Mouse (Mus musculus) CD4-positive, CD25-positive, alpha-beta regulatory T cell, adult 4 months (primary cell): ENCODE results near the gene Arhgef3. TPM values are rescaled to one million over a fixed set of nuclear protein-coding genes. Genes with fewer than 3 reads are reported as not detected.
"Not testable (repeated sequence)": the region's sequence is repeated elsewhere in the genome, so short reads cannot be mapped to it uniquely, and the experiment has no call there.

Experiments
- ATAC-seq: one replicate; pipeline ENCODE4 v1.8.0; 2017
- polyA plus RNA-seq, 2 experiments: library from polyadenylated mRNA; unstranded; fragments of 100-300 nt; shearing (Covaris generic); gene quantifications; one replicate each; pipeline ENCODE4 v1.2.1; 2017

Arhgef3 gene
- polyA plus RNA-seq, 2 experiments from 2014 or later, result 149 to 256 TPM

DNA sequence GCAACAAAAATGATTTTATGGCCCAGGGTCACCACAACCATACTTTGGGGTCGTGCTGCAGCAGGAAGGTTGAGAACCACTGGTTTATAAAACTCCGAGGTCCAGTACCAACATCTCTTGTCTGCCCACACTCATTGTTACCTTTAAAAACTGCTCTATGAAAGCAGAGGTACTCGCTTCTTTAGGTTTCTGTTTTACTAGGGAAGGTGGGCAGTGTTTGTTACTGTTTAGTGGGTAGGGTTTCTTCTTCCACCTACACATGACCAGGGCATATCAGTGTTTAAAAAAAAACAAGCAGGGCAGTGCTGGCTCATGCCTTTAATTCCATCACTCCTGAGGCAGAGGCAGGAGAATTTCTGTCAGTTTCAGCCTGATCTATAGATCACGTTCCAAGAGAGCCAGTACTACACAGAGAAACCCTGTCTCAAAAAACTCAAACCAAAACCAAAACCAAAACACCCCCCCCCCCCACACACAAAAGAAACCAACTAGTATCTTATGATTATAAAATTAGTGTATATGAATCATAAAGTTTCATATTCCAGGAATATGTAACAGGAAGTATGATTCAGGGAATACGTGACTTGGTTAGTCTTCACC lies 83.9 kb downstream of the Arhgef3 start:
- peak; percentile 85 for ATAC-seq

DNA sequence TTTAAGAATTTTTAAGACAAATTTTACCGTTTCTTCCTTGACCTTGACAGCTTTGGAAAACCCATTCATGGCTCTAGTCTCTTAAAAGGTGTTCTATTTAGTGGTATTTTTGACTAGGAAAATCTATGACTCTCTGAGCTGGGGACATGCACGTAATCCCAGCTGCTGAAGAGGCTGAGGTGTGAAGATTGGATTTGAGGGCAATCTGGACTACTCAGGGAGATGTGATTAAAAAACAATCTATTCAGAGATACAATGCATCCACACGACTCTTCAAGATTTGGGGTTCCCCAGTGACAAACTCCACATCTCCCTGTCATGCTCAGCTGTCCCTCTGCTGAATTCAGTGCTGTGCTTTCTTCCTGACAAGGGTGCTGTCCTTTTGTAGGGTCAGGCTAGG lies 84.4 kb downstream of the Arhgef3 start:
- peak; percentile 38 for ATAC-seq

DNA sequence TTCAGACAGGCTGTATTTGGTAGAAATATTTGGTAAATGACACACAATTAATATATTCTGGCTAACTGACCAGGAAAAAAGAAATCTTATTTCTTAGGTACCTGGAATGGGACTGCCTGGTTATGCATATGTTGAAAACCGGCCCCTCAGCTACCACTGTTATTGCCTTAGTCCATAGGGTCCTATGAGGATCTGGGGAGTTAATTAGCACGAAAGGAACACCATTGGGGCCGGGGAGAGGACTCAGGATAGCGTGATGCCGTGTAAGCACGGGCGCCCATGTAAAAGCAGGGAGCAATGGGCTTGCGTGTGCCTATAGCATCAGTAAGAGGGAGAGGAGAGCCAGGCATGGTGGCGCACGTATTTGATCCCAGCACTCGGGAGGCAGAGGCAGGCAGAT lies 85.2 kb downstream of the Arhgef3 start:
- ATAC-seq, result no peak

DNA sequence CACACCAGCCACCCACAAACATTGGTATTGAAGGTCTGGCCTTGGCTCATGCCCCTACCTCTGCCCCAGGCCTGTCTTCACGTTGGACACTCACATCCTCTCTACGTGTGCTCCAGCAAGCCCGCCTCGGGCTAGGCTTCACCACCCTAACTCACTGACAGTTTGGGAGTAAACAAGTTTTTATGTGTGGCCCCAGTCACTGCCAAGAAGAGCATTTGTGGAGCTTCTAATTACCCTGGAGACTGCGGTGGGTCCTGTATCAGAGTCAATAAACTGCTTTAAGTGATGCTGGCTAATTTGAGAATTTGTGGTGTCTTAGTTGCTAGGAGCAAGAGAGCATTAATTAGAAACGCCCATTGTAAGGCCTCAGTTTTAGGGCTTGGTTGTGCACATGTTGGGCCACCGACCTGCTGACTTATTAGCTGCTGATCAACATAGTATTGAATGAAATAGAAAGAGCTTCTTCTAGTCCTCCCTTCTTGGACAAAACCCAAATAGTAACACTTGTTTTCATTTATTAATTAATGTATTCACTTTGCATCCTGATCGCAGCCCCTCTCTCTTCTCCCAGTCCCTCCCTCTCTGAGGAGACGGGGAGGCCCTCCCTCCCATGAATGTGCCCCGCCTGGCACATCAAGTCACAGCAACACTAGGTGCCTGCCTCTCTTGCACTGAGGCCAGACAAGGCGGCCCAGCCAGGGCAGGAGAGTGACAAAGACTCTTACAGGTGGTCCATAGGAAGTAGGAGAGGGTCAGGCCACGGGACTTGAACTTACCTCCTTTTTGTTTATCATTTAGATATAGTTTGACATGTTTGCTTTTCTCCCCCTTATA lies 86.3 kb downstream of the Arhgef3 start:
- no peak for ATAC-seq

DNA sequence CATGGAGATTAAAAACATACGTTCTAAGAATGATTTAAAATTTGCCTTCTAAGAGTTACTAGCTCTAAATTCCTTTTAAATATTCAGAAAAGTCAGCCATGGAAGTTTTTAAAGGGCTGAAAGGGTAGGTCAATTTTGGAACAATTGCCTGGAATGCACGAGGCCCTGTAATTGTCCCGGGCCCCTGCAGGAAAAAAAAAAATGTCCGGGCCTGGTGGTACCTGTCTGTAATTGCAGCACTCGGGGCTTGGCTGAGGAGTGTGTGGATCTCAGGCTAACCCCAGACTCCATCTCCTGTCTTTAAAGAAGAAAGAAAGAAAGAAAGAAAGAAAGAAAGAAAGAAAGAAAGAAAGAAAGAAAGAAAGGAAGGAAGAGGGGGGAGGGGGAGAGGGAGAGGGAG lies 87.1 kb downstream of the Arhgef3 start:
- ATAC-seq, result no peak

DNA sequence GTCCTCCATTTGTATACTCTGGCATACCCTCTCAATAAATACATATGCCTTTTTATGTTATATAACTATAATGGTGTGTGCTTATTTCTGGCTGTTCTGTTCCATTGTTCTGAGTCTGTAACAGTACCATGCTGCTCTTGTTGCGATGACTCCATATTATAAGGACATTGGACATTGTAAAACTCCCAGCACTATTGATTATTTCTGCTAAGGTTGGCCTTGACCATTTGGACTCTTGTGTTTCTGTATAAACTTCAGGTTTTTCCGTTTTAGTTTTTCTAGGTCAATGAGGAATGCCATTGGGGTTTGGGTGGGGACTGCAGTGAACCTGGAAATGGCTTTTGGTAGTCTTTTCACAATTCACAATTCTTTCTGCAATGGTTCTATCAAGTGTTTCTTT lies 90.0 kb downstream of the Arhgef3 start:
- ATAC-seq, result no peak

DNA sequence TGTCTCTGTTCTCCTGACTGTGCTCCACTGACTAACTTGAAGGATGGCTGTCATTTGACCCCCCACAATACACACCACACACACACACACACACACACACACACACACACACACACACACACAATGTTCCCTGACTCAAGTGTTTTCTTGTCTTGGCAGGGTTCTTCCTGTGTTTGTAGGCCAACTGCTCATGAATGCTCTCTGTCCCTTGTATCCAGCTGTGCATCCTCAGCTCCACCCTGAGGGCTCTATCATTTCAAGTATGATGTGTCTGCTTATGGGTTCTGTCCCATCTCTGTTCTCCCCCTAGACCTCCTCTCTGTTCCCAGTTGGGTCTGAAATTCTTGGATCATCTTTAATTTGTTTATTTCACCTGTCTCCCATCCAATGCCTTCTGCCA lies 91.7 kb downstream of the Arhgef3 start:
- no peak for ATAC-seq

DNA sequence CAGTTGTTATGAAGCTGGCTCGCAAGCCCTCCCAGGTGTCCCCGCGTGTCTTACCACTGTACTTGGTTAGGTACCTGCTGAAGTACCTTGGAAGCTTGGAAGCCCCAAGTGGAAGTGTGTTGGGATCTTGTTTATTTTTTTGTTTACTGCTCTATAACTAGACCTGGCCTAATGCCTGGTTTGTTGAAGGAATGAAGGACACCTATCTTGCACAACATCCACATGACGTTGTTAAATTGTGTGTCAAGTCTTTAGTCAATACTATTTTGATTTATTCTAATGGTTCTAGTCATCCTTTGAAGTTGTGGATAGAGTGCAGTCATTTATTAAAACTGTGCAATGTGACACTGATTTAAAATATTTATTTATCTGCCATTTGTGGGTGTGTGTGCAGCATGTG lies 94.8 kb downstream of the Arhgef3 start:
- no peak for ATAC-seq

DNA sequence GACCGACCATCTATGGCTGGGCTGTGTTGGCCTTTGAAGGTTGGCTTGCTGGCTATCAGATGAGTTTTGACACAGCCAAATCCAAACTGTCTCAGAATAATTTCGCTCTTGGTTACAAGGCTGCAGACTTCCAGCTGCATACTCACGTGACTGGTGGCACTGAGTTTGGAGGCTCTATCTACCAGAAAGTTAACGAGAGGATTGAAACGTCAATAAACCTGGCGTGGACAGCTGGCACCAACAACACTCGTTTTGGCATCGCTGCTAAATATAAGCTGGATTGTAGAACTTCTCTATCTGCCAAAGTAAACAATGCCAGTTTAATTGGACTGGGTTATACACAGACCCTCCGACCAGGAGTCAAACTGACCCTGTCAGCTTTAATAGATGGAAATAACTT lies 96.1 kb downstream of the Arhgef3 start:
- ATAC-seq, result not testable (repeated sequence)

DNA sequence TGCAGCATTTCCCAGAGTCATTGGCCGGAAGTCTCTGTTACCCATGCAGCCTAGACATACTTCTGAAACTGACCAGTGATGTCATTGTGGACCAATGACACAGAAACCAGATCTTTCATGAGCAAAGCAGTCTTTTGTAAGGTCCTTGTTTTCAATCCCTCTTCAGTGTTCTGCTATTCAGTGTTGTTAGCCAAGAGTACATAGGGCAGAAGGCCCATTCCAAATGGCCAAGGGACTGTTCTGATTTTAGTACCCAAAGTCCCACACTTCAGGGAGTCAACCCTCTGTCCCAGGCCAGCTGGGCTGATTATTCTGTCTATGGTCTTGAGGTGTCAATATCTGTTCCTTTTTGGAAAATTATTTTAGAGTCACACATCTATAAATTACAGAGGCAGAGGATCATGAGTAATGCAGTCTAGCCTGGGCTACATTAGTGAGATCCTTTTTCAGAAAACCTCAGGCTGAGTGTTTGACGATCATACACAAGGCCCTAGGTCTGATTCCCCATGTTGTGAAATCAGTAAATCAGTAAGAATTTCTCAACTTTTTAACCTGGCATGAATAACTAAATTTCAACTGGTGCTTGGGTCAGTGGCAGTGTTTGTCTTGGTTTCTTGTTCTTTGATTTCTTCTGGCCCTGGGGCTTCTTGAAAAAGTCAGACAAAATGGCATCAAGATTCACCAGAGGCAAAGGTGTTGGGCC lies 97.2 kb downstream of the Arhgef3 start:
- ATAC-seq, result no peak

DNA sequence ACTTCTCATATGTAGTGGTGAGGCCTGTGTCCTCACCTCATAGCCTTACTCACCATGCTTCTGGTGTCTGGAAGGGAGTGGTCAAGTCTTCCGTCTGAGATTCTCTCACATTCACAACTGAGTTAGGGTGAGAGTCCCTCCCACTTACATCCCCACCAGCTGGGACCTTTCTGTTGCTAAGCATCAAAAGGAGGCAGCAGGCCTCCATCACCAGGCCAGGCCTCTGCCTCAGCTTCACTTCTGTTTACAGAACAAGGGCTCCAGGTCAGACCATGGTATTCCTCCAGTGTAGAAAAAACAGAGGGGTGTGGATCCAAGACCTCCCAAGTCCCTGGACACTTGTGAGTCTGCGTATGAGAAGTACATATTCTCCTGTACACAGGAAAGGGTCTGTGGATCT lies 99.5 kb downstream of the Arhgef3 start:
- ATAC-seq, result no peak

DNA sequence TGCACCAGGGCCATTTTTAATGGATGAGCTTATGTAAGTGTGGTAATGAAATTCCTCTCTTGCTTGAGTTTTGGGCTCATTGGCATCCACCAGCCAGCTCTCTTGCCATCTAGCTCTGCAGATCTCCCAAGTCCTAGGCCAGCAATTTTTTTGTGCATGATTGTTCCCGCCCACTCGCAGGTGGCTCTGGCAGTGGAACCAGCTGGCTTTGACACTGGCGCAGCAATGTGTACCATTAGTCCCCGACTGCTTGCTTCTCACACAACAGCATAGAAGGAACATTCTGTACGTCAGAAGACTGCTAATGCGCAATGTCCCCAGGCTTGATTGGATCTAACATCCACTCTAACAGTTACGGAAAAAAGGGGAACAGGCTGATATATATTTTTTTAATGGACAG lies 105.0 kb downstream of the Arhgef3 start:
- no peak for ATAC-seq

DNA sequence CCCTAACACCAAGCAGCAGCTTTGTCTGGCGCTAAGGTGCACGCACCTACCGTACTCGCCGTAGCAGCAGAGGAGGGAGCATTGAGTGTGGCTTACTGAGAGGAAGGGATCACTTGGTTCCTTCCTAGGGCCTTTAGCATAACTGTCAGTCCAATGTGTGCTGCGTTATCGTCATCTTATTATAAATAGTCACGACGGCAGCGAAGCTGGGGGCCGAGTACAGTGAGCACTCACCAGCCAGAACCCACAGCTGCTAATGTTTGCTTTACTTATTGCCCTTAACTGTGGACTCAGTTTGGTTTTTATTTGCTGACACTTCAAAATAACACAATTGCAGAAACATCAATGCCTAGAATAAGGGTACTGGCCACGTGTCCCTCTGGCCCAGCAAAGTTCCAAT lies 105.6 kb downstream of the Arhgef3 start:
- no peak for ATAC-seq

DNA sequence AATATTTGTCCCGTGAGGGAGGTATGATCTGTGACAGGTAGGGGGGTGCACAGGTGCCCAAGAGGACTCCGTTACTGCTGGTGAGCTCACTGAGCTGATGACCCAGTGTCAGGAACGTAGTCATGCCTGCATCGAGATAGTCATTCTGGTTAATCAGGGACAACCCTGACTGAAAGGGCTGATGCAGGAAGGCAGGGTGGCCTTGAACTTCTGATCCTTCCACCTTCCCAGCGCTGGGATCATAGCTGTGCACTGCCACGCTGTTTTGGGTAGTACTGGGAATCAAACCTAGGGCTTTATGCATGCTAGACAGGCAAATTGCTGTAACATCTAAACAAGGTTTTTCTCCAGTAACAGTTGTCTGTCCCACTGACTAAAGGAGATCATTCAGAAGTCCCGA lies 109.9 kb downstream of the Arhgef3 start:
- ATAC-seq, result no peak

DNA sequence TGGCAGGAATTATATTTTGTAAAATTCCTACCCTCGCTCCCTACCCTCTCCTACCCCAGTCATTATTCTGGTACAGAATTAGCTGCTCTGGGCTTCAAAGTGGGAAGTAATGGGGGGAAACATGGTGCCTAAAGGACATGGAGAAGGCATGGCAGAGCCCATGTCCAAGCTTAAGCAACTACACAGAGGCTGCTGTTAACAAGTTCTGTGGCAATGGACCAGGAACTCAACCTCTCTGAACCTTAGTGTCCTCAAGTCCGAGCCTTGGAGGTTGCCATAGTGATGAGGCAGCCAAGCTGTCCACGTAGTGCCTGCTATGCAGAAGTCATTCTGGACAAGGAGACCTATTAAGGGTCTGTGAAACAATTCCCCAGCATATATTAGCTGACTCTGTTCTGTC lies 111.6 kb downstream of the Arhgef3 start:
- ATAC-seq, result no peak

DNA sequence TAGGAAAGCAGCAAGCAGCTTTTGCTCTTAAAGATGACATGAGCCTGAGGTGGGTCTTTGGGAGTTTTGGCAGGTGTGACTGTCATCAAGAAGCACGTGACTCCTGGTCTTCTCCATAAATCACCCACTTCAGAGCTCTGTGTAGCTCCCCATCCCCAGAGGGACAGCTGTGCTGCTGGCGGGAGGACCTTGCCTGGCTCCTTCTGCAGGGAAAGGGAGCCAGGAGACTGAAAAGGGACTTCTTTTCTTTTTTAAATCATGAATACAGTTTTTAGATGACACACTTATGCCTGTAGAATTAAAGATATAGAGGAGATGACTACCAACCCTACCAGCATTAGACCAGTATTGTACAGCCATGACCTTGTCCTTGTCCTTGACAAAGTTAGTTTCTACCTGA lies 113.6 kb downstream of the Arhgef3 start:
- ATAC-seq, result no peak

DNA sequence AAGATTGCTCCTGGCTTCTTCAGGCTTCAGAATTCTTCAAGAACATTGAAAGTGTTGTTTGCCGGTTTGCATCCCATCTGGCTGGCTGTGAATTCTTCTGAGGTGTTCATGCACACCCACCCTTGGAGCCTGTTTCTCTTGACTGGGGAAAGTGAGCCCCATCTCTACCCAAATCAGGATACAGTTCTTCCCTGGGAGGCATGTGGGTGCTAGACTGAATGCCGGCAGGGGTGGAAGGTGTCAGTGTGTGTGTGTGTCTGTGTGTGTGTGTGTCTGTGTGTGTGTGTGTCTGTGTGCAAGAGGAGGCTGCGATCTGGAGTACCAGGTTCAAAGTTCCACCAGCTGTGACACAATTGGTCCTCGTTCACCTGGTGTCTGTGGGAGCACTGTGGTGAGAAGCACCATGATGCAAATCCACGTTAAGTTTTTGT lies 114.3 kb downstream of the Arhgef3 start:
- ATAC-seq, result no peak

DNA sequence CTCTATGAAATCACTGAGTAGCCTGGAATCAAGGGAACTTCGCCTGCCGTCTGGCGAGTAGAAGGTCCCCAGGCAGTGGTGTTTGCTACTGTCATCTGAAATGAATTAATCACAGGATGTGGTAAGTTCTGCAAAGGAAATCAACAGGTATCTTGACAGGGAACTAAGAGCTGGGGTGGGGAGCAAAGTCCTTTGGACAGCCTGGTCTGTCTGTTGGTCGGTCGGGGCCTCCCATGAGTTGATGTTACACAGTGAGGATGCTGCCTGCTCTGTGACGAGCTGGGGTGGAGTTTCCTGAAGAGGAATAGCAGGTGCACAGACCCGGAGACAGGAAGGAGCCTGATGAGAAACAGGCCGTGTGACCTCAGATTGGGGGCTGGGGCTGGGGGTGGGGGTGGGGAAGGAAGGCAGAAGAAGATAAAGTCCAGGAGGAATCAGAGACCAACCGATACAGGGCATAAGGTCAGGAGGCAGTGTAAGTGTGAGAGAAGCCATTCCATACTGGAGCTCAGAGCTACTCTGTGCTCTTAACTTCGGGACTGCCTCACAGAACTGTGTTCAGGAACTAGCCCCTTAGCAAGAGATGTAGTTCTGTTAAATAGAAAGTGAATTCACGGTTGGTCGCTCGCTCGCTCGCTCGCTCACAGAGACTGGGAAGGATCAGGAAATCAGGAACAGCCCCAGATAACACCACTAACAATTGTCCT lies 114.9 kb downstream of the Arhgef3 start:
- peak; percentile 78 for ATAC-seq

DNA sequence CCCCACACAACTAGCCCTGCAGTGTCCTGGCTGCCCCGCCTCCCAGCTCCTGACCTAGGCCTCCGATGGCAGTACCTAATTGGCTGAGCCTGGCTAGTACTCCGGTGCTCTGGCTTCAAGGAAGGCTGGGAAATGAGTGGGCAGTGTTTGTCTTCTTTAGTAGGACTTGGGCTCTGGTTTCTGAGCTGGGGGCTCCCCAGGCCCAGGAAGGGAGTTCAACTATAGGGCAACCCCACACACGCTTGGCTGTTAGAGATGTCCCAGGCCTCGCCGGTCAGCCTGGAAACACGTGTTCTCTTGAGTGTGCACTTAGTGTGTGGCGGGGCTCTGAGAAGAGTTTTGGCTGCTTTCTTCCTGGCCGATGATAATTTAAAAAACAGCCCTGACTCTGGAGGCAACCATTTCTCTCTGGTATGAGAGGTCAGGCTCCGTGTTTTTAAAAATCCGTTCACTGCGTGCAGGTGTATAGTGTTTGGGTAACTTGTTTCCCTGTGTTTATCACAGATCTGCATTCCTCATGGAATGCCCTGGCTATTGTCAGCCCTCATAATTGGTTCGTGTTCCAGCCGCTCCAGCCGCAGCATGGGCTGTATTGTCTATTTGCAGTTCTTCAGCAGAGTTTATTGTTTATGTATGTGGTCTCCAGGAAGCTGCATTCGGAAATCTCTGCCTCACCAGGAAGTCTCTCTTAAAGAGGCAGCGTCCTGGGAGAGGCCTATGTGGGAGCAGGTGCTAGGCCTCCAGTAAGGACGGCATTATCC lies 115.7 kb downstream of the Arhgef3 start:
- peak; percentile 8 for ATAC-seq

DNA sequence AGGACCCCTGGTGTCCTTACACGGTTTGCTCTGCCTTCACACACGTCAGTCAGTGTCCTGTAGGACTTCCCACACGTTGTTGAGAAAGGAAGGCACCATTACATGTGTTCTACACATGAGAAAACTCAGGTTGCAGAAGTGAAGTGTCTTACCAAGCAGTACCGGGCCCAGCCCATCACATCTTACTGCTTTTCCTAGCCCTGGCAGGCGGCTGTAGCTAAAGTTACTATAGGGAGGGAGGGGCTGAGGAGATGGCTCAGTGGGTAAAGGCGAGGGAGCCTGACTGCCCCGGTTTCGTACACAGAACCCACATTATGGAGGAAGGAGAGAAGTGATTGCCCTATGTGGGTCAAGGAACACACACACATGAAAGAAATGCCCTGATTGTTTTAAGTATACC lies 116.8 kb downstream of the Arhgef3 start:
- ATAC-seq, result no peak

DNA sequence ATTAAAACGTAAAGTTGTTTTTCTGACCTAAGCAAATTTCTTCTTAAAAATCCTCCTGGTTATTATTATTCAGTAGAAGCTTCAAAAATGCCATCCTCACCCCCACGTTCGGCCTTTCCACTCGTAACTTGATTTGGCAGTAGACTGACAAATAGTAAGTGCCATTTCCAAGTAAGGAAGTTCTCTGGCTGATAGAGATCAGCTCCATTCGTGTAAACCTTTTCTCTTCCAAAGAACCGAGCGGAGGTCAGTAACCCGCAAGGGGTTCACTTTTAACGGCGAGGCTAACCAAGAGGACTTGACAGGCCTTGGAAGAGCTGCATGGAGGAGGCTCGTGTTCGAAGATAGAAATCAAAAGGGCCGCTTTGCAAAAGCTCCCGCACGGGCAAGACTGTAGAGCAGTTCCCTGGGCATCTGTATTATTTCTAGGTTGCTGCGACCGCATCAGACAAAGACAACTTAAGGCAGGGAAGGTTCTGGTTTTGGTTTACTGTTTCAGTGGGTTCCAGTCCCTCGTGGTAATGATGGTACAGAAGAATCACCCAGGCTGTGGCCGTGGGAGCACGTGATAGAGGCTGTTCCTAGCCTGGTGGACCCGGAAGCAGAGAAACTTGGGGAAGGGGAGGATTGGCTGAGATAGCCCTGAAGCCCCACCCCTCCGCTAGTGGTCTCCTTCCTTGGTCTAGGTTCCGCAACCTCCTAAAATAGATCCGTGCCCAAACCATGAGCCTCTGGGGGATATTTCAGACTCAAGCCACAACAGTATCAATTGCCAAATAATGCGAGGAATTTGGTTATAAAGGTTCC lies 117.5 kb downstream of the Arhgef3 start:
- no peak for ATAC-seq

DNA sequence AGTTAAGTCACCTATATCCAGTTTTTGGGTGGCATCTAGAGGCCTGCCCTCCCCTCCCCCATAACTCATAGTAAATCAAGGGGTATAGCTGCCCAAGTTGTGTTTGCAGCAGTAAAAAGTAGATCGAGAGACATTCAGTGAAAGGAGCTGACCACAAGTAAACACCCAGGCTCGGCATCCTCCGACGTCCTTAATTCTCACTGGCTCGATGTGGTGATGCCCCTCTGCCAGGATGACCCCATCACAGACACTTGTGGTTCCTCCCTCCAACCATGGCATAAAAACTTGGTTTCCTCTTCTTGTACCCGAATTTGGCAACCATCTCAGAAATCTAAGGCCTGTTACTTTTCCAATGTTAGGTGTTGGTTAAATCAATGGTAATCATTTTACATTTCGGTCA lies 118.4 kb downstream of the Arhgef3 start:
- ATAC-seq, result no peak
